Mouse (Mus musculus): ENCODE data around the gene Abraxas1.

DNA sequence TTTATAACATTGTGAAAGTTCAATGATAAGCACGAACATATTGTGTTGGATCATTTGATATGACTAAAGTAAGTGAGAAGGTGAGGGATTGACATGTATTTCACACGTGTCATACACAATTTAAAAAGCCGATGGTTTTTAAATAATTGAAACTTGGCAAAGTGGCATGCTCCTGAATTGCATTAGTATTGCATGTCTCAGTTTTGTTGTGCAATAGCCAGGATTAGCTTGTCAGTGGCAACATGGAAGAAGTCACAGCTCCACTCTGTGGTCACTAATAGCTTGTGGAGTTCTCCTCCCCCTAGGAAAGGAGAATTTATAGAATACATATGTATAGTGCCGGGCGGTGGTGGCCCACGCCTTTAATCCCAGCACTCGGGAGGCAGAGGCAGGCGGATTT, 610 bp upstream of the Abraxas1 start:
- TF ChIP-seq CHD2 (IDR thresholded peaks at IDR 0.05; ENCODE audit: low read length) (no peak), TBP (IDR thresholded peaks at IDR 0.05; ENCODE audit: low read depth, low read length) (no peak), RAD21 (IDR thresholded peaks at IDR 0.05; ENCODE audit: low read depth, low read length) (no peak), ETS1 (IDR thresholded peaks at IDR 0.05; ENCODE audit: low read depth, low read length) (0 out of 2 replicates have a peak, but pooled peaks have one; percentile 6), CTCF (IDR thresholded peaks at IDR 0.05 in 2 of 3, conservative IDR thresholded peaks at IDR 0.05 in 1 of 3; ENCODE audit: control insufficient read depth in 1 of 3, insufficient read depth in 1 of 3, low read depth in 2 of 3, low read length in 3 of 3, poor library complexity in 1 of 3, severe bottlenecking in 1 of 3) (peak in 1 of 3 experiments; percentile 23; a peak in 2 of 6 replicates), POLR2A (IDR thresholded peaks at IDR 0.05; ENCODE audit: control insufficient read depth in 1 of 2, insufficient read depth in 1 of 2, low read depth in 1 of 2, low read length in 2 of 2, poor library complexity in 1 of 2) (no peak), RCOR1 (IDR thresholded peaks at IDR 0.05; ENCODE audit: low read depth, low read length) (no peak), ELF1 (IDR thresholded peaks at IDR 0.05; ENCODE audit: low read depth, low read length) (no peak)
